Mouse (Mus musculus) forebrain, embryonic 12.5 days (tissue): ENCODE measurements at regions not wholly inside any gene's neighbourhood (a gene's known extent, or its start where the extent isn't known, plus 50 kb on each side); places are given as distances from the start of the nearest gene placed in this dataset.

ENCODE experiments used
- ATAC-seq: fragments of 200-750 bp; cut with Nextera tagmentation; 2 replicates; pipeline ENCODE4 v1.8.0; 2017; ENCODE audit warnings: moderate TSS enrichment; ENCODE audit not compliant: low FRiP score
- H3K27ac ChIP-seq: fragments of 300-500 bp; sonication (generic); 2 replicates; pipeline ENCODE4 v1.5.1; 2016; ENCODE audit warnings: mild to moderate bottlenecking
- H3K27me3 ChIP-seq: fragments of 300-500 bp; sonication (generic); 2 replicates; pipeline ENCODE4 v1.6.1; 2016; ENCODE audit warnings: mild to moderate bottlenecking
- H3K36me3 ChIP-seq: fragments of 300-500 bp; sonication (generic); replicated peaks from 2 replicates; pipeline ENCODE4 v1.6.1; 2016; ENCODE audit warnings: mild to moderate bottlenecking
- H3K4me1 ChIP-seq: fragments of 300-500 bp; sonication (generic); 2 replicates; pipeline ENCODE4 v1.6.1; 2016
- H3K4me2 ChIP-seq: fragments of 300-500 bp; sonication (generic); 2 replicates; pipeline ENCODE4 v1.6.1; 2016; ENCODE audit warnings: mild to moderate bottlenecking, moderate library complexity
- H3K4me3 ChIP-seq: fragments of 300-500 bp; sonication (generic); replicated peaks from 2 replicates; pipeline ENCODE4 v1.5.1; 2016; ENCODE audit warnings: mild to moderate bottlenecking
- H3K9ac ChIP-seq: fragments of 300-500 bp; sonication (generic); 2 replicates; pipeline ENCODE4 v1.6.1; 2016; ENCODE audit warnings: mild to moderate bottlenecking
- H3K9me3 ChIP-seq: fragments of 300-500 bp; sonication (generic); 2 replicates; pipeline ENCODE4 v1.6.1; 2016
- WGBS: fragments of 180-500 bp; shearing (Covaris S2); methylation state at CpG from one replicate; pipeline ENCODE4 v1.1.7; 2016; 5-methylcytosine and 5-hydroxymethylcytosine counted together

- Histone ChIP-seq H3K4me1 (peaks cover 30% of the 10 kb centered on the region), H3K27ac (peak overlapping the region; percentile 74; the same call in 1 of the 2 replicates), H3K36me3 (no peaks in the 10 kb centered on the region), H3K9me3 (no peaks in the 10 kb centered on the region), H3K27me3 (peaks cover 7% of the 10 kb centered on the region; the same call in 1 of the 2 replicates), H3K4me3 (no peak overlapping the region), H3K9ac (no peak overlapping the region), H3K4me2 (peak overlapping the region; percentile 32)
- WGBS = 17% methylated on average over 11 of the region's 11 CpGs
- ATAC-seq = peak; percentile 72
These were observed 101.1 kb upstream of the Sesn3 start for GRCm38 (mm10) chr9:14173631-14174323.

- no peaks in the 10 kb centered on the region for H3K9me3 ChIP-seq
- ATAC-seq = peak; percentile 71
- H3K27ac ChIP-seq = peak overlapping the region; percentile 74; the same call in 1 of the 2 replicates
- H3K4me3 ChIP-seq = no peak overlapping the region
- peaks cover 7% of the 10 kb centered on the region; the same call in 1 of the 2 replicates for H3K27me3 ChIP-seq
- no peaks in the 10 kb centered on the region for H3K36me3 ChIP-seq
- 70% methylated on average over 3 of the region's 3 CpGs for WGBS
- no peak overlapping the region for H3K9ac ChIP-seq
- H3K4me2 ChIP-seq = no peak overlapping the region
- H3K4me1 ChIP-seq = peaks cover 30% of the 10 kb centered on the region
These were observed 100.4 kb upstream of the Sesn3 start for GRCm38 (mm10) chr9:14174324-14175040.

- 36% methylated on average over 11 of the region's 11 CpGs for WGBS
- H3K4me1 ChIP-seq = peaks cover 30% of the 10 kb centered on the region
- no peak overlapping the region for H3K9ac ChIP-seq
- H3K4me2 ChIP-seq = no peak overlapping the region
- no peaks in the 10 kb centered on the region for H3K36me3 ChIP-seq
- ATAC-seq = peak; percentile 21; the same call in 1 of the 2 replicates
- no peak overlapping the region for H3K4me3 ChIP-seq
- H3K9me3 ChIP-seq = no peaks in the 10 kb centered on the region
- peak overlapping the region; percentile 74; the same call in 1 of the 2 replicates for H3K27ac ChIP-seq
- peaks cover 7% of the 10 kb centered on the region; the same call in 1 of the 2 replicates for H3K27me3 ChIP-seq
These were observed 99.6 kb upstream of the Sesn3 start for GRCm38 (mm10) chr9:14175041-14175881.

- no peaks in the 10 kb centered on the region for H3K9me3 ChIP-seq
- H3K36me3 ChIP-seq = no peaks in the 10 kb centered on the region
- peaks cover 12% of the 10 kb centered on the region for H3K4me1 ChIP-seq
- no peak overlapping the region for H3K9ac ChIP-seq
- 92% methylated on average over 1 of the region's 1 CpGs for WGBS
- H3K27me3 ChIP-seq = no peaks in the 10 kb centered on the region
- no peak overlapping the region for H3K4me3 ChIP-seq
- H3K27ac ChIP-seq = no peak overlapping the region
- no peak for ATAC-seq
- H3K4me2 ChIP-seq = no peak overlapping the region
These were observed 95.1 kb upstream of the Sesn3 start for GRCm38 (mm10) chr9:14179777-14180176.

GRCm38 (mm10) chr9:14184261-14184660 lies 90.6 kb upstream of the Sesn3 start:
- WGBS = 88% methylated on average over 4 of the region's 4 CpGs
- Histone ChIP-seq H3K36me3 (no peaks in the 10 kb centered on the region), H3K4me1 (peaks cover 7% of the 10 kb centered on the region), H3K4me2 (no peak overlapping the region), H3K9ac (no peak overlapping the region), H3K27me3 (no peaks in the 10 kb centered on the region), H3K9me3 (no peaks in the 10 kb centered on the region), H3K4me3 (no peak overlapping the region), H3K27ac (no peak overlapping the region)
- no peak for ATAC-seq

- H3K4me1 ChIP-seq = peaks cover 7% of the 10 kb centered on the region
- ATAC-seq = no peak
- no peak overlapping the region for H3K27ac ChIP-seq
- H3K4me2 ChIP-seq = no peak overlapping the region
- no peaks in the 10 kb centered on the region for H3K27me3 ChIP-seq
- H3K9me3 ChIP-seq = no peaks in the 10 kb centered on the region
- H3K9ac ChIP-seq = no peak overlapping the region
- WGBS = 64% methylated on average over 2 of the region's 2 CpGs
- H3K36me3 ChIP-seq = no peaks in the 10 kb centered on the region
- H3K4me3 ChIP-seq = no peak overlapping the region
These were observed 89.2 kb upstream of the Sesn3 start for GRCm38 (mm10) chr9:14185681-14186080.

GRCm38 (mm10) chr9:14187753-14188152 lies 87.1 kb upstream of the Sesn3 start:
- WGBS = 100% methylated on average over 1 of the region's 1 CpGs
- Histone ChIP-seq H3K4me2 (no peak overlapping the region), H3K9me3 (no peaks in the 10 kb centered on the region), H3K27ac (no peak overlapping the region), H3K36me3 (no peaks in the 10 kb centered on the region), H3K4me3 (no peak overlapping the region), H3K9ac (no peak overlapping the region), H3K4me1 (peaks cover 10% of the 10 kb centered on the region), H3K27me3 (no peaks in the 10 kb centered on the region)
- ATAC-seq = no peak

- Histone ChIP-seq H3K9me3 (no peaks in the 10 kb centered on the region), H3K4me1 (peaks cover 12% of the 10 kb centered on the region), H3K4me2 (no peak overlapping the region), H3K27ac (no peak overlapping the region), H3K4me3 (no peak overlapping the region), H3K27me3 (no peaks in the 10 kb centered on the region), H3K36me3 (no peaks in the 10 kb centered on the region), H3K9ac (no peak overlapping the region)
- ATAC-seq = no peak
- 54% methylated on average over 2 of the region's 2 CpGs for WGBS
These were observed 86.4 kb upstream of the Sesn3 start for GRCm38 (mm10) chr9:14188504-14188903.

GRCm38 (mm10) chr9:14190660-14191059 lies 84.2 kb upstream of the Sesn3 start:
- no peaks in the 10 kb centered on the region for H3K9me3 ChIP-seq
- no peak for ATAC-seq

GRCm38 (mm10) chr9:14194748-14195147 lies 80.1 kb upstream of the Sesn3 start:
- WGBS = 97% methylated on average over 5 of the region's 5 CpGs
- H3K27me3 ChIP-seq = no peaks in the 10 kb centered on the region
- H3K9me3 ChIP-seq = no peaks in the 10 kb centered on the region
- ATAC-seq = no peak
- H3K4me3 ChIP-seq = no peak overlapping the region
- H3K36me3 ChIP-seq = no peaks in the 10 kb centered on the region
- no peak overlapping the region for H3K27ac ChIP-seq
- H3K4me2 ChIP-seq = no peak overlapping the region
- H3K4me1 ChIP-seq = peaks cover 5% of the 10 kb centered on the region; the same call in 1 of the 2 replicates
- H3K9ac ChIP-seq = no peak overlapping the region

More at GRCm38 (mm10) chr9:14190660-14191059, 84.2 kb upstream of the Sesn3 start:
- Histone ChIP-seq H3K4me3 (no peak overlapping the region), H3K36me3 (no peaks in the 10 kb centered on the region), H3K9ac (no peak overlapping the region), H3K27me3 (no peaks in the 10 kb centered on the region), H3K4me2 (no peak overlapping the region), H3K4me1 (peaks cover 12% of the 10 kb centered on the region), H3K27ac (no peak overlapping the region)
- WGBS = 88% methylated on average over 9 of the region's 9 CpGs

- WGBS = 81% methylated on average over 3 of the region's 3 CpGs
- H3K4me2 ChIP-seq = no peak overlapping the region
- H3K9ac ChIP-seq = no peak overlapping the region
- no peak overlapping the region for H3K4me3 ChIP-seq
- no peak for ATAC-seq
- no peaks in the 10 kb centered on the region for H3K4me1 ChIP-seq
- H3K9me3 ChIP-seq = no peaks in the 10 kb centered on the region
- no peaks in the 10 kb centered on the region for H3K36me3 ChIP-seq
- no peak overlapping the region for H3K27ac ChIP-seq
- H3K27me3 ChIP-seq = no peaks in the 10 kb centered on the region
These were observed 75.8 kb upstream of the Sesn3 start for GRCm38 (mm10) chr9:14199116-14199515.
